Mouse (Mus musculus) stomach, postnatal 0 days (tissue): ENCODE measurements at regions not wholly inside any gene's neighbourhood (a gene's known extent, or its start where the extent isn't known, plus 50 kb on each side); places are given as distances from the start of the nearest gene placed in this dataset.

Source experiments
- ATAC-seq: fragments of 200-750 bp; cut with Nextera tagmentation; 2 replicates; pipeline ENCODE4 v1.8.0; 2017; ENCODE audit not compliant: low FRiP score, low TSS enrichment
- DNase-seq: peaks from one replicate; pipeline ENCODE4 v3.0.0-alpha.2; 2016; ENCODE audit warnings: low spot score
- H3K27ac ChIP-seq: fragments of 300-500 bp; sonication (generic); replicated peaks from 2 replicates; pipeline ENCODE4 v1.5.1; 2014; ENCODE audit warnings: mild to moderate bottlenecking, control low read depth
- H3K27me3 ChIP-seq: fragments of 300-500 bp; sonication (generic); 2 replicates; pipeline ENCODE4 v1.6.1; 2014; ENCODE audit warnings: low read length; ENCODE audit not compliant: control insufficient read depth, insufficient read depth
- H3K36me3 ChIP-seq: fragments of 300-500 bp; sonication (generic); 2 replicates; pipeline ENCODE4 v1.6.1; 2014; ENCODE audit warnings: low read length, mixed read lengths; ENCODE audit not compliant: control insufficient read depth, insufficient read depth
- H3K4me1 ChIP-seq: fragments of 300-500 bp; sonication (generic); replicated peaks from 2 replicates; pipeline ENCODE4 v1.6.1; 2014; ENCODE audit warnings: antibody characterized with exemption; ENCODE audit not compliant: control insufficient read depth, insufficient read depth
- H3K4me2 ChIP-seq: fragments of 300-500 bp; sonication (generic); replicated peaks from 2 replicates; pipeline ENCODE4 v1.6.1; 2014; ENCODE audit warnings: low read depth, mild to moderate bottlenecking, control low read depth, moderate library complexity
- H3K4me3 ChIP-seq: fragments of 300-500 bp; sonication (generic); 2 replicates; pipeline ENCODE4 v1.5.1; 2014; ENCODE audit warnings: low read depth, low read length, control low read depth
- H3K9ac ChIP-seq: fragments of 300-500 bp; sonication (generic); 2 replicates; pipeline ENCODE4 v1.6.1; 2014; ENCODE audit warnings: mild to moderate bottlenecking, low read length, control low read depth, mixed read lengths
- H3K9me3 ChIP-seq: fragments of 300-500 bp; sonication (generic); 2 replicates; pipeline ENCODE4 v1.6.1; 2016; ENCODE audit warnings: low read length; ENCODE audit not compliant: control insufficient read depth
- CTCF ChIP-seq: IDR thresholded peaks from 2 replicates; pipeline ENCODE4 v1.5.1; 2016; ENCODE audit warnings: antibody characterized with exemption, low read depth, mild to moderate bottlenecking, moderate library complexity
- EP300 ChIP-seq: optimal IDR thresholded peaks from 2 replicates; pipeline ENCODE3; 2016; ENCODE audit warnings: antibody characterized with exemption
- WGBS: fragments of 180-500 bp; shearing (Covaris S2); extraction: QIAGEN DNeasy Blood & Tissue Kit; methylation state at CpG from one replicate; pipeline ENCODE4 v1.1.7; 2014; 5-methylcytosine and 5-hydroxymethylcytosine counted together

- H3K9me3 ChIP-seq, result no peaks in the 10 kb centered on the region
- ATAC-seq (no peak), DNase-seq (no peak)
- TF ChIP-seq EP300, result no peak
- TF ChIP-seq CTCF, result no peak
- 75% methylated on average over 7 of the region's 7 CpGs for WGBS
- no peak overlapping the region for H3K4me3 ChIP-seq
- no peak overlapping the region for H3K27ac ChIP-seq
- no peaks in the 10 kb centered on the region for H3K27me3 ChIP-seq
- H3K4me2 ChIP-seq, result no peak overlapping the region
- H3K4me1 ChIP-seq, result no peaks in the 10 kb centered on the region
- H3K9ac ChIP-seq, result no peak overlapping the region
- H3K36me3 ChIP-seq, result no peaks in the 10 kb centered on the region
These were observed 164.1 kb upstream of the Mrps10 start for GRCm38 (mm10) chr17:47204470-47205162.

GRCm38 (mm10) chr17:47199206-47199605 is 169.5 kb upstream of the Mrps10 start:
- Histone ChIP-seq H3K36me3 (no peaks in the 10 kb centered on the region), H3K4me1 (0 out of 2 replicates have a peak, but pooled peaks cover 4% of the 10 kb centered on the region), H3K9me3 (no peaks in the 10 kb centered on the region), H3K27ac (no peak overlapping the region), H3K4me3 (no peak overlapping the region), H3K9ac (no peak overlapping the region), H3K4me2 (no peak overlapping the region), H3K27me3 (no peaks in the 10 kb centered on the region)
- 90% methylated on average over 10 of the region's 10 CpGs for WGBS
- DNase-seq, result no peak
- ATAC-seq, result no peak
- TF ChIP-seq CTCF (no peak), EP300 (no peak)

GRCm38 (mm10) chr17:47197957-47198356 is 170.7 kb upstream of the Mrps10 start:
- H3K27ac ChIP-seq, result no peak overlapping the region
- H3K9me3 ChIP-seq, result no peaks in the 10 kb centered on the region
- H3K4me2 ChIP-seq, result no peak overlapping the region
- H3K4me3 ChIP-seq, result no peak overlapping the region
- H3K9ac ChIP-seq, result no peak overlapping the region
- ATAC-seq (0 out of 2 replicates have a peak, but pooled peaks have one; percentile 21), DNase-seq (no peak)
- H3K36me3 ChIP-seq, result no peaks in the 10 kb centered on the region
- 0 out of 2 replicates have a peak, but pooled peaks cover 4% of the 10 kb centered on the region for H3K4me1 ChIP-seq
- WGBS, result 42% methylated on average over 7 of the region's 7 CpGs
- H3K27me3 ChIP-seq, result no peaks in the 10 kb centered on the region
- TF ChIP-seq CTCF (no peak), EP300 (no peak)

- WGBS, result 68% methylated on average over 6 of the region's 6 CpGs
- Histone ChIP-seq H3K4me3 (no peak overlapping the region), H3K27me3 (no peaks in the 10 kb centered on the region), H3K9me3 (no peaks in the 10 kb centered on the region), H3K9ac (no peak overlapping the region), H3K36me3 (no peaks in the 10 kb centered on the region), H3K4me1 (0 out of 2 replicates have a peak, but pooled peaks cover 4% of the 10 kb centered on the region), H3K4me2 (no peak overlapping the region), H3K27ac (no peak overlapping the region)
- DNase-seq, result no peak
- no peak for ATAC-seq
- TF ChIP-seq EP300 (no peak), CTCF (no peak)
These were observed 171.7 kb upstream of the Mrps10 start for GRCm38 (mm10) chr17:47196992-47197391.

GRCm38 (mm10) chr17:47195981-47196380 is 172.7 kb upstream of the Mrps10 start:
- DNase-seq, result no peak
- no peak for TF ChIP-seq EP300
- no peak for TF ChIP-seq CTCF
- Histone ChIP-seq H3K36me3 (no peaks in the 10 kb centered on the region), H3K4me2 (no peak overlapping the region), H3K9me3 (no peaks in the 10 kb centered on the region), H3K27ac (no peak overlapping the region), H3K4me3 (no peak overlapping the region), H3K27me3 (no peaks in the 10 kb centered on the region), H3K9ac (no peak overlapping the region), H3K4me1 (0 out of 2 replicates have a peak, but pooled peaks cover 4% of the 10 kb centered on the region)
- 62% methylated on average over 7 of the region's 7 CpGs for WGBS
- ATAC-seq, result no peak

- no peak overlapping the region for H3K4me2 ChIP-seq
- H3K9me3 ChIP-seq, result no peaks in the 10 kb centered on the region
- TF ChIP-seq EP300 (no peak), CTCF (no peak)
- no peaks in the 10 kb centered on the region for H3K27me3 ChIP-seq
- no peak for DNase-seq
- H3K4me1 ChIP-seq, result 0 out of 2 replicates have a peak, but pooled peaks cover 4% of the 10 kb centered on the region
- WGBS, result 91% methylated on average over 14 of the region's 14 CpGs
- ATAC-seq, result no peak
- H3K4me3 ChIP-seq, result no peak overlapping the region
- no peaks in the 10 kb centered on the region for H3K36me3 ChIP-seq
- H3K27ac ChIP-seq, result no peak overlapping the region
- H3K9ac ChIP-seq, result no peak overlapping the region
These were observed 174.1 kb upstream of the Mrps10 start for GRCm38 (mm10) chr17:47194463-47195012.
